Mouse (Mus musculus) ZHBTc4 (cell line): ENCODE data around the gene Fmnl2.
A peak's percentile ranks its signal among the peaks of the same experiment; 100 is the strongest.

Experiments
- DNase-seq: peaks from one replicate; pipeline ENCODE4 v3.0.0-alpha.2; 2011; ENCODE audit warnings: low read depth, low spot score

Fmnl2 gene

GRCm38 (mm10) chr2:52913311-52913710, 55.7 kb downstream of the Fmnl2 start:
- peak; percentile 34 for DNase-seq

- DNase-seq: peak; percentile 70
Measured at GRCm38 (mm10) chr2:52913746-52914145, 56.1 kb downstream of the Fmnl2 start.

DNA sequence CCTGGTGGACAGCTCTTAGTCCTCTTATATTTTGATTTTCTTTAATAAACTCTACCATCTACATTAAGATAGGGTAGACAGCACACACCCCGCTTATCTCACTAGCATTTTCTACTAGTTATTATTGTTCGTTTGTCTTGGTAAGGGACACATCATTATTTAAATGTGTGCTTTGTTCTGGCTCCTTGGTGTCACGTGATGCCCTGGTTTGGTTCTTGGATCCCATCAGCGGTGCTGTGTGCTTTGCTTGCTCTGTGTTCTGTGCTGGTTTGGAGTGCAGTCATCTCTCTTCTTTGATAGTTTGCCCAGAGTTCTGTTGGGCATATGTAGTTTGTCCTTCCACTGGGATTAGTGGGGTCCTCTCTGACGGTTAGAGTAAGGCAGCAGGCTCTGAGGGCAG, 57.9 kb downstream of the Fmnl2 start:
- peak; percentile 73 for DNase-seq

DNA sequence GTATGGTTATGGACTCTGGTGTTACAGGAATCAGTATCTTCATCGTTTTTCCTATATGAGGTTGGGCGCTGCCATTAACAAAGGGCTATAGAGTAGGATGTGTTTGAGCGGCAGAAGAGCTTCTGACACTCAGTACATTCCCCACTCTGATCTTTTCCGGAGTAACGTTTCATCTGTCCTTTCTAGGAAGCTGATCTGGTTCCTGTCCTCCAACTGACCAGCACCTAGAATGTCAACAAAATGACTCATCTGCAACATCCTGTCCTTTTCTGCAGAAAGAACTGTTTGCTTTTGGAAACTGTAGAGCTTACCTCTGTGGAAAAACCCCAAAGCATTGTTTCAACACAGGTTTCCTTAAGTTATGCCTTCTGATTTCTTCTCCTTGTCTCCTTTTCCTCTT, 60.4 kb downstream of the Fmnl2 start:
- DNase-seq: no peak

DNA sequence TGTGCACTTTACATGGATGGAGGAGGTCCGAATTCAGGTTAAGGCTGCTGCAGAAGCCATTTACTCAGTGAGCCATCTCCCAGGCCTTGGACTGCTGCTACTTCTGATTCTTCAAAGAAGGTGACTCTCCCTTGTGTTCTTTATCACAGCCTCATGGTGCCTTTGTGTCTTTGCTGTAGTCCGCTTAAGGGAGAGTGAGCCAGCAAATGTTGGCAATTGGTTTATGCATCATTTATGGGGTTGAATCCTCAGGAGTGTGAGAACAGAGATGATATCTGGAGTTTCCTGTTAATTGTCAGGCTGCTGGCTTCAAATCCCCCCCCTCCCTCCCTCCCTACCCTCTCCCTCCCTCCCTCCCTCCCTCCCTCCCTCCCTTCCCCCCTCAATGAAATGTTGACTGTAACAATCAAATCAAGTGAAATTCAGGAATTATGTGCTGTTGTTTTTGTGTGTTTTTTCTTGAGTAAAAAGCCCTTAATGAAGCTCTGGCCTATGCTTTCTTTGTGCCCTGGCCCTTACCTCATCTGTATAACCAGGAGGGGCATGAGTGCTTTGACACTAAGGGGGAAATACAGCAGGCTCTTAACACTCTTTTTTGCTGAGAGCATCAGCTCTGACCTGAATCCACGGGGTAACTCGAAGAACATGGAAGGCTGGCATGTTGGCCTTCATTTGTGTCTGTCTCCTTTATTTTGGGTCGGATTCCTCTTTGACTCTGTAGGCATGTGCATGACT, 63.2 kb downstream of the Fmnl2 start:
- DNase-seq: no peak

DNA sequence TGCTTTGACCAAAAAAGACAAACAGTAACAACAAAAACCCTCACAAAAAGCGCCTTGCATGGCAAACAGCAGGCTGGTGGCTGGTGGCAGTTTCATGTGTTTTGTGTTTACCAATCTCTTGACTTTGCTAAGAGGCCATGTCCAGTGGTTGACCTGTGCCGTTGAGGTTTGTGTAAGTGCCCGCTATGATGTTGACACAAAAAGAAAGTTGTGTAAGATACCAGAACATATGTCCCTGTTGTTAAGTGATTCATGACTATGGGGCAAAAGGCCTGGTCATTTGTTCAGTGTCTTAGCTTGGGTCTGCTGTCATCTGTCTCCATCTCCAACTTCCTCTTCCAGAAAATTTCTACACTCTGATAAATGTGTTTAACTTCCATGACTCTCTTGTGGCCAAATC, 67.4 kb downstream of the Fmnl2 start:
- no peak for DNase-seq

- DNase-seq: no peak
Measured at GRCm38 (mm10) chr2:52927381-52927780, 69.7 kb downstream of the Fmnl2 start.

DNA sequence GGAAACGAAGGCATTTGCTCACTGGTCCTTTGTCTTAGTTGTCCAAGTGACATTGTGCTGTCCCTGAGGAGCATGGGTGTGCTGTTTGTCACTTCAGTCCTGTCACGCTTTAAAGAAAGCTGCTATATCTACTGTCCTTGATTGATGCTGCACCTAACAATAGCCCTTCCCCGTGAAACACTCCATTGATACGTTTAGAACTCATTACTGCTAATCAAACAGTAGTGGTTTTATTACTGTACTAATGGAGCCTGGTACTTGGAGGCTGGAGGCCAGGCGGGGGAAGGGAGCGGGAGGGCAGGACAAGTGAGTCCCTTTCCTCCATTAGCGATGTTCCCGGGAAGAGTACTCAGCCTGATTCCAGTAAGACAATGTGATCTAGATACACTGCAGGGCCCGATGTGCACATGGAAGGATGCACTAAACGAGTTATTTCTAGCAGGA, 70.2 kb downstream of the Fmnl2 start:
- no peak for DNase-seq

- DNase-seq: no peak
Measured at GRCm38 (mm10) chr2:52928401-52928800, 70.7 kb downstream of the Fmnl2 start.

DNA sequence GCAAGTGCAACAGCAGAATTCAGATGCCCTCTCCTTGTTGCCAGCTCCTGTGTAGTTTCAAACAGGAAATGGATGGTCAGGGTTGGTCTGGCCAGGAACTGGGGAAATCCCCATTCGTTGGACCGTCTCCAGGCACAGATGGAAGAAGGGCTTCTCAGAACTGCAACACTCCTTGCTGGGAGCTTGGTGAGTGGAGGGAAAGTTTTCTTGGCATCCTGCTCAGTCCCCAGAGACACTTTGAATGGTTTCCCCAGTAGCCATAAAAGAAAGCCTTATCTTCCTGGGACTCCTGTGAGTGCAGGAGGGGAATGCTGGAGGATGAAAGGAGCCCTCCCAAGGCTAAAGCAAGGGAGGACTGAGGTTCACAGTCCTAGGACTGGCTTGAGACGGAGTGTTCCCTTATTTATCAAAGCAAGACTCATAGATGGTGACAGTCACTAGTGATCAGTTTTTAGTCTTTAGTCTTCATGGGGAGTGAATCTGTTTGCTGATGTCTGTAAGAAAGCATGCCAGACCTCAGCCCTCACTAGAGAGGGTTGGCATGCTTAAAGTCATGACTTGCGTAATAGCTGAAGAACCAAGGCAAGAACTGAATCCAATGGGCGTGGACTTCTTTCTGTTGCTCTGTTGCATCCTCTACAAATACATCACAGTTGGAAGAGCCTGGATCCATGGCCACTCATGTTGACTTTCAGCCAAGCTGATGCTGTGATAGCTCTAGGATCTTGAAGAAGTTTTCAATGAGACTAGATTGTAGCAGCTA, 72.6 kb downstream of the Fmnl2 start:
- no peak for DNase-seq

DNA sequence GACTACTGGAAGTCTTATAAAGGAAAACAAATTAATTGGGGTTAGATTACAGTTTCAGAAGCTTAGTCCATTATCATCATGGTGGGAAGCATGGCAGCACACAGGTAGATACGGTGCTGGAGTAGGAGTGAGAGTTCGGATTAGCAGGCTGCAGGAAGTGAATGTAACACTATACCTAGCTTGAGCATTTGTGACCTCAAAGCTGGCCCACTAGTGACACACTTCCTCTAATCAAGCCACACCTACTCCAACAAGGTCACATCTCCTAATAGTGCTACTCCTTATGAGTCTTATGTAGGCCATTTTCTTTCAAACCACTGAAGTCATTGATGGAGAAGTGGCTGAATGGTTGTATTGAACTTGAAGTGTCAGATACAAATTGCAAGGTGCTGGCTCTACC, 73.7 kb downstream of the Fmnl2 start:
- no peak for DNase-seq

GRCm38 (mm10) chr2:52935906-52936305, 78.2 kb downstream of the Fmnl2 start:
- no peak for DNase-seq

GRCm38 (mm10) chr2:52938351-52939074, 80.9 kb downstream of the Fmnl2 start:
- DNase-seq: peak; percentile 41

GRCm38 (mm10) chr2:52943644-52944423, 86.2 kb downstream of the Fmnl2 start:
- DNase-seq: no peak

- no peak for DNase-seq
Measured at GRCm38 (mm10) chr2:52944594-52944993, 86.9 kb downstream of the Fmnl2 start.

GRCm38 (mm10) chr2:52946074-52946473, 88.4 kb downstream of the Fmnl2 start:
- DNase-seq: no peak

- no peak for DNase-seq
Measured at GRCm38 (mm10) chr2:52946524-52947186, 89.0 kb downstream of the Fmnl2 start.

- DNase-seq: peak; percentile 53
Measured at GRCm38 (mm10) chr2:52948406-52948805, 90.7 kb downstream of the Fmnl2 start.

DNA sequence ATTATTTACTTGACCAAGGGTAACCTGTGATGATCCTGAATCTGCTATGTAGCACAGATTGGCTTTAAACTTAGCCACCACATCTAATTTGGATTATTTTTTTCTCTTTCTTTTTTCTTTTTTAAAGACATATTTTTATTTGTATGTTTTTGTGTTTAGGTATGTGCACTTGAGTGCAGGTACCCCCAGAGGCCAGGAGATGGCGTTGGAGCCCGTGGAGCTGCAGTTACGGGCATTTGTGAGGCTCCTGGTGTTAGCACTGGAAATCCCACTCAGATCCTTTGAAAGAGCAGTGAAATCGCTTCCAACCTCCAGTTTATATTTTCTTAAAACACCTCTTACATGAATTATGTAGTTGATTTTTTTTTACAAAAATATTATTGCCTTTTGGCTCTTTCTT, 91.9 kb downstream of the Fmnl2 start:
- peak; percentile 73 for DNase-seq

DNA sequence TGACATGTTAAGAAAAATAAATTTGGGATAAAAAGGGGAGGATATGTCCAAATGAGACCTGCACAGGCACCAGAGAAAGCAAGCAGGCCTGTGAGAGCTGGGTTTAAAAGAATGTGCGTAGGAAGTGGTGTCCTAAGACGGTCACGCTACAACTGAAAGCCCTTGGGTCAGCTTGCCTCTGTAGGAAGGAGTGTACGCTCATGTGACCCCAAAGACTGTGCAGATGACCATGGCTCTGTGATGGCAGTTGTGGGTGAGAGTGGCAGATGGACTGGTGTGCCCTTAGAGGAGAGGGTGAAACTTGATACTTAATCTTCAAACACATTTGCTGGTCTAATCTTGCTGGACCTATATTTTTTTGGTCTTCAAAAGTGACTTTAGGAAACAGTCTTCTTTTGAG, 92.6 kb downstream of the Fmnl2 start:
- no peak for DNase-seq

GRCm38 (mm10) chr2:52952202-52952730, 94.6 kb downstream of the Fmnl2 start:
- DNase-seq: no peak
